Mouse (Mus musculus): Measurements from ENCODE around the gene Clmn. TPM values are rescaled to one million over a fixed set of nuclear protein-coding genes. Genes with fewer than 3 reads are reported as not detected.

Clmn gene
- polyA plus RNA-seq, 1 experiment from 2014 or later: 1.5 TPM

DNA sequence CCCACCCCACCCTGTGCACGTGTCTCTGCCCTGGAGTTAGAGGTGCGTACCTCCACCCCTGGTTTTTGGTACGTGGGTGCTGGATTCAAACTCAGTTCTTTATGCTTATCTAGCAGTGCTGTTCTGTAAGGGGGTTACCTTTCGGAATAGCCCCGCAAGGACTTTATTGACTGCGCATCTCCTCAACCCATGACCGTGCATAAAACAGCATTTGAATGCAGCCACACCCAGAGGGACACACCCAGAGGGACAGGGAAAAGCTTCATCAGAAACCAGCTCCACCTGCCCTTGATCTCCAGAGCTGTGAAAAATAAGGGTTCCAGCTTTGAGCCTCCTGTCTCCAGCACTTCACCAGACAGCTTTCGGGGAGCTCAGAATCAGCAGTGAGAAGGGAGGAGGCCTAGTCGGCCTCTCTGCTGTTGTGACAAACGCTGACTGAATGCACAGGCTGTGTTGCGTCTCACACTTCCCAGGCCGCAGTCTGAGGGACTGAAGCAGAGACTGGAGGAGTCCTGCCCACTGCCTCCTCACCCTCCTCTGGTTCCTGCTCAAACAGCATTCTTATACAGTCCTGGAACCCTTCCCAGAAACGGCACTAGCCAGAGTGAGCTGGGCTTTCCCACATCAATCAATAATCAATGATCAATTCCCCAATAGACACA lies 37.6 kb upstream of the Clmn start:
- ATAC-seq (replicated peaks; ENCODE audit: low FRiP score): no peak
- H3K4me3 ChIP-seq (ENCODE audit: low read depth, low read length): no peak overlapping the region
- H3K27ac ChIP-seq (ENCODE audit: low read depth, low read length): no peak overlapping the region
- peaks cover 4% of the 10 kb centered on the region; the same call in 1 of the 2 replicates for H3K9me3 ChIP-seq (ENCODE audit: control insufficient read depth, low read length)
- no peak for DNase-seq (ENCODE audit: low spot score)
- H3K4me1 ChIP-seq (replicated peaks; ENCODE audit: control insufficient read depth, insufficient read depth, low read length): peaks cover 2% of the 10 kb centered on the region; the same call in 1 of the 2 replicates
- WGBS: 76% methylated on average over 13 of the region's 13 CpGs
- no peak overlapping the region for H3K9ac ChIP-seq (ENCODE audit: low read depth, low read length)
- no peaks in the 10 kb centered on the region for H3K27me3 ChIP-seq (replicated peaks; ENCODE audit: control insufficient read depth, insufficient read depth, low read length)
- H3K4me2 ChIP-seq: no peak overlapping the region
- H3K36me3 ChIP-seq (ENCODE audit: control insufficient read depth, insufficient read depth, low read length): no peaks in the 10 kb centered on the region

DNA sequence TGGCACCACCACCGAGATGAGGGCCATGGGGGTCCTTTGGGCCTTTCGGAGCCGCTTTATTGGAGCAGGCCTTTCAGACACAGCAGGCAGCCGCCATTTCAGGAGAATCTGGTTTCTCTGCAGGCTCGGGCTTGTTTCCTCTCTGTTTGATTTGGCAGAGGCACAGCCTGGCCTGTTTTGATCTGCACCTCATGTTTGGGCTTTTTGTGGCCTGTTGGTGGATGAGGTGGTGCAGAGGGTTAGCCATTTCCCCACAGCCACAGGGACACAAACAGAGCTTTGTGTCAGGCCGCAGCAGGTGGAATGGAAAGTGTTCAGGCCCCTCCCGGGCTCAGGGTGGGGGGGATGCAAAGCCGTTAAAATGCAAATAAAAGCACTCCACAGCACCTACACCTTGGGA lies 36.4 kb upstream of the Clmn start:
- H3K4me2 ChIP-seq: no peak overlapping the region
- H3K27ac ChIP-seq (ENCODE audit: low read depth, low read length): no peak overlapping the region
- no peak overlapping the region for H3K4me3 ChIP-seq (ENCODE audit: low read depth, low read length)
- H3K9me3 ChIP-seq (ENCODE audit: control insufficient read depth, low read length): no peaks in the 10 kb centered on the region
- H3K27me3 ChIP-seq (replicated peaks; ENCODE audit: control insufficient read depth, insufficient read depth, low read length): no peaks in the 10 kb centered on the region
- ATAC-seq (replicated peaks; ENCODE audit: low FRiP score) (no peak), DNase-seq (ENCODE audit: low spot score) (no peak)
- peaks cover 2% of the 10 kb centered on the region; the same call in 1 of the 2 replicates for H3K4me1 ChIP-seq (replicated peaks; ENCODE audit: control insufficient read depth, insufficient read depth, low read length)
- no peak overlapping the region for H3K9ac ChIP-seq (ENCODE audit: low read depth, low read length)
- no peaks in the 10 kb centered on the region for H3K36me3 ChIP-seq (ENCODE audit: control insufficient read depth, insufficient read depth, low read length)
- WGBS: 65% methylated on average over 8 of the region's 8 CpGs

DNA sequence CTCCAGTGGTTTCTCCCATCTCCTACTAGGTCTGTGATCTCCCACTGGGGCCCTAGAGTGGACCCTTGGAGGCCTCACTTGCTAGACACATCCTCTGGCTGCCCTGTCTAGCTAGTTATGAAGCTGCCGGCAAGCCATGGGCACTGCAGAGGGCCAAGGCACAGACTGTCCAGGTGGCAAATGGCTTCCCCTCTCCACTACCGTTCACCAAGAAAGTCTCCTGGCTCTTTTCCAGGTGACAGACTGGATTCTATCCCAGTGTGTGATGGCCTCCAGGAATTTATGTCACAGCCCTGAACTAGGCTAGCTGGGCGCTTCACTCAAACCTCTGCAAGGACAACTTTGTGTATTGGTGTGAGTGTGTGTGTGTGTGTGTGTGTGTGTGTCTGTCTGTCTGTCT lies 35.0 kb upstream of the Clmn start:
- 83% methylated on average over 3 of the region's 3 CpGs for WGBS
- Histone ChIP-seq H3K4me3 (ENCODE audit: low read depth, low read length) (no peak overlapping the region), H3K9ac (ENCODE audit: low read depth, low read length) (no peak overlapping the region), H3K36me3 (ENCODE audit: control insufficient read depth, insufficient read depth, low read length) (no peaks in the 10 kb centered on the region), H3K27ac (ENCODE audit: low read depth, low read length) (no peak overlapping the region), H3K27me3 (replicated peaks; ENCODE audit: control insufficient read depth, insufficient read depth, low read length) (no peaks in the 10 kb centered on the region), H3K4me1 (replicated peaks; ENCODE audit: control insufficient read depth, insufficient read depth, low read length) (peaks cover 2% of the 10 kb centered on the region; the same call in 1 of the 2 replicates), H3K4me2 (no peak overlapping the region), H3K9me3 (ENCODE audit: control insufficient read depth, low read length) (no peaks in the 10 kb centered on the region)
- no peak for DNase-seq (ENCODE audit: low spot score)
- no peak for ATAC-seq (replicated peaks; ENCODE audit: low FRiP score)

DNA sequence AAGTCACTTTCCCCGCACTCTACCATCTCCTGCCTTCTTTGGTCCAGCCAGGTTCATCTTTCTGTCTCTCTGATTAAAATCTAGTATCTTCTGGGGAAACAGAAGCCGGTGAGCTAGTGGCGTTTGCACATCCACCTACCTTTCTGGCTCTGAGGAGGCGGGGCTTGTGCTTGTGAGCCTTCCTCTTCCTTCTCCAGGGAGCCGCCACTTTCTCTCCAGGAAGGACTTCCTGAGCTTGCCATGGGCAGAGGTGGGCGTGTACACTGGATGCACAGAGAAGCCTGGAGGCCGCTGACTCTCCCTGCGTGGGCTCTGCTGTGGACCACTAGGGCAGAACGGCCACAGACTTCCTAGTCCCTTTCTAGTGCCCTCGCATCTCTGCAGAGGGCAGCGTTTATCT lies 34.3 kb upstream of the Clmn start:
- Histone ChIP-seq H3K9ac (ENCODE audit: low read depth, low read length) (no peak overlapping the region), H3K27ac (ENCODE audit: low read depth, low read length) (no peak overlapping the region), H3K4me1 (replicated peaks; ENCODE audit: control insufficient read depth, insufficient read depth, low read length) (no peaks in the 10 kb centered on the region; the same call in 1 of the 2 replicates), H3K4me3 (ENCODE audit: low read depth, low read length) (no peak overlapping the region), H3K27me3 (replicated peaks; ENCODE audit: control insufficient read depth, insufficient read depth, low read length) (no peaks in the 10 kb centered on the region), H3K4me2 (no peak overlapping the region), H3K36me3 (ENCODE audit: control insufficient read depth, insufficient read depth, low read length) (no peaks in the 10 kb centered on the region), H3K9me3 (ENCODE audit: control insufficient read depth, low read length) (no peaks in the 10 kb centered on the region)
- ATAC-seq (replicated peaks; ENCODE audit: low FRiP score) (no peak), DNase-seq (ENCODE audit: low spot score) (no peak)
- 45% methylated on average over 11 of the region's 11 CpGs for WGBS

DNA sequence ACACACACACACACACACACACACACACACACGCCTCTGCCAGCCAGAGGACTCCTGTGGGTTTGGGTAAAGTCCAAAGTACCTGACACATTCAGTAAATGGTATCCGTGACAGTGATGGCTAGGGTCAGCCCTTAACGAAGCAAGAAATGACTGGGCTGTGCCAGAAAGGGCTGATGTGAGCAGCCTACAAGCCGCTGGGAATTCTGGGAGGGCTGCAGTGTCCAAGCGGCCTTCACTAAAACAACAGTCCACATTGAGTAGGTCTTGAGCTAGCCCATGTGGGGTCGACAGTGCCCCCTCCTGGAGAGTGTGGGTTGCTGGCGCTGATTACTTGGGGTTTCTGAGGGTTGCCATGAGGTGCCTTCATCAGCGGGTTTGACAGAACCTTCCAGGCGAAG lies 33.8 kb upstream of the Clmn start:
- ATAC-seq (replicated peaks; ENCODE audit: low FRiP score): no peak; the same call in 1 of the 2 replicates
- 59% methylated on average over 9 of the region's 9 CpGs for WGBS

DNA sequence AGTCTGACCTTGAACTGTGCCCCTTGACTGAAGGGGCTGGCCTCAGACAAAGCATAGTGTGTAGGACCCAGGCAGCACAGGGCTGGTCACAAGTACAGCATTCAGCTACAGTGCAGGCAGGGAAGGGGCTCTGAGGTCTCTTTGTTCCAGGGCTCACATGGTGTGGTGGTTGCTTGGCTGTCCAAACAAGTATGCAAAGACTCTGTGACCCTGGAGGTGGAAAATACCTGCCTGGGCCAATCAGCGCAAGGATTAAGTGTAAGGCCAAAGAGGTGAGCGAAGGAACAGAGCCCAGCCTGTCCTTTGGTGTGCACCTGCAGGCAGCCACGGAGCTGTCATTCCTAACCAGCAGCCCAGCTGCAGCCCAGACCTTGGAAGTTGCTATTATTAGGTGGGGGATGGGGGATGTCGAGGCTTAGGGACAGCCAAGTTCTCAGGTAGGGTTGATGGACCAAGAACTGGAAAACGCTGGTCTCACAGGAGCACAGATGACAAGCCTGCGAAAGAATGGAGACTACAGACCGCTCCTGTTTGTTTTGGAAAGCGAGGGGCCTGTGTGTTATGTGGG lies 32.3 kb upstream of the Clmn start:
- Histone ChIP-seq H3K4me3 (ENCODE audit: low read depth, low read length) (no peak overlapping the region), H3K27ac (ENCODE audit: low read depth, low read length) (no peak overlapping the region), H3K4me2 (no peak overlapping the region), H3K36me3 (ENCODE audit: control insufficient read depth, insufficient read depth, low read length) (no peaks in the 10 kb centered on the region), H3K9me3 (ENCODE audit: control insufficient read depth, low read length) (no peaks in the 10 kb centered on the region), H3K27me3 (replicated peaks; ENCODE audit: control insufficient read depth, insufficient read depth, low read length) (no peaks in the 10 kb centered on the region), H3K9ac (ENCODE audit: low read depth, low read length) (no peak overlapping the region), H3K4me1 (replicated peaks; ENCODE audit: control insufficient read depth, insufficient read depth, low read length) (no peaks in the 10 kb centered on the region)
- 61% methylated on average over 8 of the region's 8 CpGs for WGBS
- DNase-seq (ENCODE audit: low spot score) (no peak), ATAC-seq (replicated peaks; ENCODE audit: low FRiP score) (no peak)

More for the DNA sequence above, 33.8 kb upstream of the Clmn start:
- Histone ChIP-seq H3K4me3 (ENCODE audit: low read depth, low read length) (no peak overlapping the region), H3K36me3 (ENCODE audit: control insufficient read depth, insufficient read depth, low read length) (no peaks in the 10 kb centered on the region), H3K9ac (ENCODE audit: low read depth, low read length) (no peak overlapping the region), H3K9me3 (ENCODE audit: control insufficient read depth, low read length) (no peaks in the 10 kb centered on the region), H3K27me3 (replicated peaks; ENCODE audit: control insufficient read depth, insufficient read depth, low read length) (no peaks in the 10 kb centered on the region), H3K4me2 (no peak overlapping the region), H3K4me1 (replicated peaks; ENCODE audit: control insufficient read depth, insufficient read depth, low read length) (no peaks in the 10 kb centered on the region), H3K27ac (ENCODE audit: low read depth, low read length) (no peak overlapping the region)
- no peak for DNase-seq (ENCODE audit: low spot score)

DNA sequence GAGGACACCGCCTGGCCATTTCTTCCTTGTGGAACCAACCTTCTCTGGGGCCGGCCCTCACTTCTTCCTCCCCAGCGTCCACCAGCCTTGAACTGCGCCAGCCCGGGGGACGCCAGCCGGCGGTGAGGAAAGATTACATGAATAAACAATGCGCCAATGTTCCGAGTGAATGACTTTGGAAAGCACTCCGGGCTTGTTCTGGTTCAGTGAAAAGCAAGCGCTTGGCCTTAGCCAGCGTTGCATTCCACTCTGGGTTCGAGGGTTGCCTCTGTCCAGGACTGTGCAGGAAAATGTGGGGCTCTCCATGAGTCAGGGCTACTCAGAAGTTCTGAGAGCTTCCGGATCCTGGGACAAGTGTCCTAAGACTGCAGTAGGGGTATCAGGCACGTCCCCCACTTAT lies 31.8 kb upstream of the Clmn start:
- no peak overlapping the region for H3K27ac ChIP-seq (ENCODE audit: low read depth, low read length)
- DNase-seq (ENCODE audit: low spot score): no peak
- no peak overlapping the region for H3K4me2 ChIP-seq
- ATAC-seq (replicated peaks; ENCODE audit: low FRiP score): no peak
- H3K4me1 ChIP-seq (replicated peaks; ENCODE audit: control insufficient read depth, insufficient read depth, low read length): no peaks in the 10 kb centered on the region
- WGBS: 69% methylated on average over 16 of the region's 16 CpGs
- no peaks in the 10 kb centered on the region for H3K9me3 ChIP-seq (ENCODE audit: control insufficient read depth, low read length)
- H3K36me3 ChIP-seq (ENCODE audit: control insufficient read depth, insufficient read depth, low read length): no peaks in the 10 kb centered on the region
- H3K9ac ChIP-seq (ENCODE audit: low read depth, low read length): no peak overlapping the region
- no peaks in the 10 kb centered on the region for H3K27me3 ChIP-seq (replicated peaks; ENCODE audit: control insufficient read depth, insufficient read depth, low read length)
- no peak overlapping the region for H3K4me3 ChIP-seq (ENCODE audit: low read depth, low read length)

DNA sequence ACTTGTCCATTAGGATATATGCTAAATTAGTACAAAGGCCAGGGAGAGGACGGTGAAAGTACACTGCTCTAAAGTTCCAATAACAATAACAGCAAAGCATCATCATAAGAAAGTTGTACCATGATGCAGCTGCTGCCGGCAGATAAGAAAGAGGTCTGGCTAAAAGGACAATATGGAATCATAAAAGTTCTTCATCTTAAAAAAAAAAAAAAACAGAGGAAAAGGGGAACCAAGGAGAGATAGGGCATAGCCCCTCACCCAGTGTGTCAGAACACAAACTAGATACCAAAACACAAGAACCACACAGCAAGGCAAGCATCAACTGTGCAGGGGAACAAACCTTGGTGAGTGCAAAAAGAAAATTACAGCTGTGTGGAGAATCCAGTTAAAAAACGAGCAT lies 27.4 kb upstream of the Clmn start:
- no peak for ATAC-seq (replicated peaks; ENCODE audit: low FRiP score)
- Histone ChIP-seq H3K4me3 (ENCODE audit: low read depth, low read length) (no peak overlapping the region), H3K4me1 (replicated peaks; ENCODE audit: control insufficient read depth, insufficient read depth, low read length) (no peaks in the 10 kb centered on the region), H3K4me2 (no peak overlapping the region), H3K36me3 (ENCODE audit: control insufficient read depth, insufficient read depth, low read length) (no peaks in the 10 kb centered on the region), H3K27ac (ENCODE audit: low read depth, low read length) (no peak overlapping the region), H3K9ac (ENCODE audit: low read depth, low read length) (no peak overlapping the region), H3K27me3 (replicated peaks; ENCODE audit: control insufficient read depth, insufficient read depth, low read length) (no peaks in the 10 kb centered on the region), H3K9me3 (ENCODE audit: control insufficient read depth, low read length) (no peaks in the 10 kb centered on the region)
- WGBS: 83% methylated on average over 3 of the region's 3 CpGs
- no peak for DNase-seq (ENCODE audit: low spot score)

DNA sequence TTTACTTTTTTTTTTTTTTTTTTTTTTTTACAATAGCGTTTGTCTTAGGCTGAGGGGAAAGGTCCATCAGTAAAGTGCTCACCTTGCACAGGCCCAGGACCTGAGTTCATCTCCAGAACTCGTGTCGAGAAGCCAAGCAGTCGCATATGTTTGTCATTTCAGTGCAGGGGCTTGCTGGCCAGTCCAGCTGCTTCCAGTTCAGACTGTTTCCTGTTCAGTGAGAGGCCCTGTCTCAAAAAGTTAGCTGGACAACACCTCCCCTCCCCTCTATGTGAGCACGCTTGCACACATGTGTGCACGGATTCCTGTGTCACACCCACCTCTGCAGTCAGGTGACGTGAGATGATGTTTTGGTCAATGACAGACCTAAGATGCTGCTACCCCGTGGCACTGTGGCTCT lies 25.2 kb upstream of the Clmn start:
- Histone ChIP-seq H3K4me2 (no peak overlapping the region), H3K27me3 (replicated peaks; ENCODE audit: control insufficient read depth, insufficient read depth, low read length) (no peaks in the 10 kb centered on the region), H3K36me3 (ENCODE audit: control insufficient read depth, insufficient read depth, low read length) (no peaks in the 10 kb centered on the region), H3K27ac (ENCODE audit: low read depth, low read length) (no peak overlapping the region), H3K4me1 (replicated peaks; ENCODE audit: control insufficient read depth, insufficient read depth, low read length) (no peaks in the 10 kb centered on the region), H3K9me3 (ENCODE audit: control insufficient read depth, low read length) (no peaks in the 10 kb centered on the region), H3K4me3 (ENCODE audit: low read depth, low read length) (no peak overlapping the region), H3K9ac (ENCODE audit: low read depth, low read length) (no peak overlapping the region)
- ATAC-seq (replicated peaks; ENCODE audit: low FRiP score) (no peak), DNase-seq (ENCODE audit: low spot score) (no peak)
- WGBS: 82% methylated on average over 8 of the region's 8 CpGs

All from liver, embryonic 11.5 days (tissue).